Mouse (Mus musculus) left cerebral cortex, postnatal 14 days (tissue): ENCODE measurements around the gene Etnppl. TPM values are rescaled to one million over a fixed set of nuclear protein-coding genes. Genes with fewer than 3 reads are reported as not detected.

Experiments
- DNase-seq, 2 experiments: peaks; one replicate each; pipeline ENCODE4 v3.0.0; 2021 to 2022; ENCODE audit warnings: low spot score in 2 of 2, mixed read lengths in 1 of 2
- intact Hi-C: fragments of 180-260 bp; cut with DNase I; formaldehyde crosslinking; loops from one replicate; pipeline ENCODE4 v1.15.1; 2025
- long read RNA-seq, 2 experiments: library from polyadenylated mRNA; stranded (forward); transcript quantifications; one replicate each; pipeline ENCODE4 v2.0.0; 2021
- total RNA-seq, 2 experiments: library from RNA; stranded (reverse); gene quantifications; 2 replicates each; pipeline ENCODE4 v1.2.3; 2021

Etnppl gene
- total RNA-seq, result 1 to 10 TPM in 1 of 2 experiments, under 1 TPM in 1; 0.87 to 1.0 TPM
- long read RNA-seq, experiment 1, full-length matches to known transcripts, result 1 of 1 reads
- long read RNA-seq, experiment 1, partial matches to known transcripts, result 0 of 1 reads
- long read RNA-seq, experiment 1, other reads (novel, unspliced or antisense), result 0 of 1 reads
- long read RNA-seq, experiment 2, result 0 reads

- intact Hi-C loops, result no loop called here
- DNase-seq, result no peak
These were observed at the start of gene Etnppl for GRCm38 (mm10) chr3:130617439-130617898. Etnppl (plus strand) TSS chr3:130617448.

DNA sequence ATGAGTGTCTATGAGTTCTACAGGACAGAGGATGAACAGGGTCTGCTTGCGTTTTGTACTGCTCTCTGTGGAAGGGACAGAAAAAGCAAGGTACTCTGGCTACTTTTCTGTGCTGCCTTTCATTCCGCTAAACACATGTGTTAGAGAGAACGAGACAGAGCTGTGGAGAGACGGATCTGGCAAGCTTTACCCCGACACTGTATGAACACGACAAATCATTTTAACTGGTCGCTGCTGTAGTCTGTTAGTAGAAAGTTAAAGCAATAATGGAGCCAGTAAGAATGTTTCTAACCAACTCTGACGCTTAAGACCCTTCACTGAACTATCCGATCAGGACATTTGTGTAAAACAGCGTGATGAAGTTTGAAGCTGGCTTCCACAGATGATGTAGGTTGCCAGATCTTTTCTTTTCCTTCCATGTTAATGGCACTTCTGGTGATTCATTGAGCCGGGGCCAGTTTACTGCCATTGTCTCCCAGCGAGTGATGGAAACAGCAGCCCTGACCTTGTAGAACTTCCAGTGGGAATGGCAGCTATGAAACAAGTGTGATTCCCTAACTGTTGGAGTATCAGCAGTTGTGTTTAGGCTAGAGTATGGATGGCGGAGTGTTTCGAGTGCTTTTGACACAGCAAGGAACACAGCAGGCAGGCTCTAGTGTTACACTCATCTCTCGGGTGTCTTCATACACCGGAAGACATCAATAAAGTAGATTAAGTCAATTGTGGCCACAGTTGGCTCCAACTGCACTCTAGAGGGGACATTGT, 48.7 kb upstream of the Etnppl start:
- DNase-seq, result no peak
- intact Hi-C loops, result no loop called here

GRCm38 (mm10) chr3:130573243-130573642, 44.0 kb upstream of the Etnppl start:
- DNase-seq, result no peak
- intact Hi-C loops, result no loop called here

- DNase-seq, result peak; percentile 42 to 72
- intact Hi-C loops, result loop anchor here (1.0 to 2.0 kb wide), 2 partner anchors 394 to 479 kb away; no protein-coding TSS in a partner anchor
These were observed 42.6 kb upstream of the Etnppl start for GRCm38 (mm10) chr3:130574652-130575051.

DNA sequence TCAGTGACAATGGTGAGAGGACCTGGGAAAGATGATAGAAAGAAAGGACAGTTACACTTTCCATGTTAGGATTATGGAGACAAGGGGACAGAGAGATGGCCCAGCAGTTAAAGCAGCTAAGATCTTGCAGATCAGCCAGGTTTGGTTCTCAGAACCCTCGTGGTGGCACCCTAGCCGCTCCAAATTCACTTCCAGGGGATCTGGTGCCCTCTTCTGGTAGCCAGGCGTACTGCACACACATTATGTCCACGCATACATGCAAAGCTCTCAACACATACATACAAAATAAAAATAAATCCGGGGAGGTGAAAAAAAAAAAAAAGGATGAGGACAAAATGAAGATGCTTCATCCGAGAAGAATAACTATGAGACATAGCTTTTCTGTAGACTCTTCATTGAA, 40.6 kb upstream of the Etnppl start:
- DNase-seq, result peak; percentile 26 to 31

DNA sequence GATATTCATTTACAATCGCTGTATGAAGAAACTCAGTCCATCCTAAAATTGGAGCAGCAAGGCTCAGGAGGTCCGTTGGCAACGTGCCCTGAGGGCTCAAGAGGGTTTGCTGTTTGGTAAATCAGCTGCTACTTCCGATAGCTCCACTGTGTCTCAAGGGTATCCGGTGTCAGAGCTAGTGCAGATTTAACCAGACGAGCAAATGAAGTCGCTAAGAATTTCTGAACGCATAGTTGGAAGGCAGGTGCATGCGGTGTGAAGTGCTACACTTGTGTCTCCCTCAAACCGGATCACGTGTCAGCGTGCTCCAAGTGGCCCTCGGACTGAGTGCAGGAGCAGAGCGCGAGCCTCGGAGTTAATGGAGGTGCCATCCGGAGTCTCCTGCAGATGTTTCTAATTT, 37.7 kb upstream of the Etnppl start:
- DNase-seq, result no peak
- intact Hi-C loops, result no loop called here

More for the DNA sequence above, 40.6 kb upstream of the Etnppl start:
- intact Hi-C loops, result no loop called here

GRCm38 (mm10) chr3:130581577-130581976, 35.7 kb upstream of the Etnppl start:
- DNase-seq, result no peak
- intact Hi-C loops, result no loop called here

DNA sequence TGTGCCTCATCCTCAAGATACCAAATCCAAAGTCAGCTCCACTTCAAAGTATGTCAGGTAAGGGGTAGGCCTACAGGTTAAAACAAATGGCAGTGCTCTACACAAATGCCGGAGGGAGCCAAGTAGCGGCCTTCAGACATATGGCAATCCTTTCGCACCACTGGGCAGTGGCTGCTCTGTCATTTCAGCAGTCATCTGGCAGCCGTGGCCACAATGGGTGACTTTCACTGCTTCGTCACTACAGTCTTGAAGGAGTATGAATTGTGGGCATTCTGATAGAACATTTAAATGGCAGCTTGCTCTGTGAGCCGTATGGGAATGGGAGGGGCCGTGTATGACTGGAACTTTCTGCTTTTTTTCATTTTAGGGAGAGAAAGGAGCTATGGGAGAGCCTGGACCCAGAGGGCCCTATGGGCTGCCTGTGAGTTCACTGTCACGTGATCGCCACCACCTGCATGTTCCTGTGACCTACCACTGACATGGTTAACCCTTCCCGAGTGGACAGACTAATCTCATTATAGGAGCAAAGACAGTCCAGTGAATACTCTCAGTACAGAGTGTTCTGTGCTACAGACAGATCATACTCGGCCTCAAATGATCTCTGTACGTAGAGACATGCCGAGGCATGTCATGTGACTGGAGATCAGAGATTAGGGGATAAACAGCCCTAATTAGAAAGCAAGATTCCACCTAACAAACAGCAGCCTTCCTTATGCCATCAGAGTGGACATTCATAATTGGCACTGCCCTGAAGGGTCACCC, 34.2 kb upstream of the Etnppl start:
- no peak for DNase-seq
- intact Hi-C loops, result no loop called here

DNA sequence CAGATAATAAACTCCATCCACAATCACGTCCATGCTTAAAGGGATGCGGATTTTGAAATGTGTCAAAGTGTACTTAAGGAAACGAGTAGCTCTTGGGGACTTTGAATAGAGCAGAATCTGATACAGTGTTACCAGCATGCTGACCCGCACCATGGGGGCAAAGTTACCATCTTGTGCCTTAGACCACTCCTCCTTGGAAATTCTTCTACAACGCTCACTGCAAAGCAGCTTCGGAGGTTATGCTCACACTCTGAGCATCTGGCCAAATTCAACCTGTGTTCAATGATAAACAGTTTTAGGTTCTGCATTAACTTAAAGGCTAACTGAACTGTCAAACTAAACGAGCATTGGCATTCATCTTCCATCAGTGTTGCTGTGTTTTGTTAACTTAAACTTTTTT, 33.2 kb upstream of the Etnppl start:
- no peak for DNase-seq
- intact Hi-C loops, result no loop called here

DNA sequence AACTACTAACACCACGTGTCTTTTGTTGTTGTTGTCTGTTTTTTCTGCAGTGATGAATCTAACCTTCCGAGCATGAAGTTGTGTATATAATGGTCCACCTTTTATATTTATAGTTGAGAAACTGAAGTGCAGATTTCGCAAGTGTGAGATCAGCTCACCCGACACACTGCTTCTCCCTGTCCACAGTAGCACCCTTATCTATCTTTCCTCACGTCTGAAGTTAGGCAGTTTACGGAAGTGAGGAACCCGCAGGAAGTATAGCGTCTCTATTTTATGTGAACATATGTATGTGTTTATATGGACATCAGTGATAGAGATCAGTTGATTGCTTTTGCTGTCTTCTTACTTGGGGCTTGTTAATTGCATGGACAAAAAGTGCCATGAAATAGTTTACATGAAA, 22.2 kb upstream of the Etnppl start:
- intact Hi-C loops, result no loop called here
- no peak for DNase-seq

- intact Hi-C loops, result no loop called here
- DNase-seq, result no peak
These were observed 15.8 kb upstream of the Etnppl start for GRCm38 (mm10) chr3:130601491-130601890.

GRCm38 (mm10) chr3:130607924-130608323, 9.3 kb upstream of the Etnppl start:
- DNase-seq, result peak; percentile 23 to 37
- intact Hi-C loops, result loop anchor here (5.0 kb wide), 1 partner anchor 84 kb away; no protein-coding TSS in a partner anchor

GRCm38 (mm10) chr3:130614444-130614843, 2.8 kb upstream of the Etnppl start:
- intact Hi-C loops, result no loop called here
- DNase-seq, result no peak

GRCm38 (mm10) chr3:130615625-130616024, 1.6 kb upstream of the Etnppl start:
- intact Hi-C loops, result no loop called here

DNA sequence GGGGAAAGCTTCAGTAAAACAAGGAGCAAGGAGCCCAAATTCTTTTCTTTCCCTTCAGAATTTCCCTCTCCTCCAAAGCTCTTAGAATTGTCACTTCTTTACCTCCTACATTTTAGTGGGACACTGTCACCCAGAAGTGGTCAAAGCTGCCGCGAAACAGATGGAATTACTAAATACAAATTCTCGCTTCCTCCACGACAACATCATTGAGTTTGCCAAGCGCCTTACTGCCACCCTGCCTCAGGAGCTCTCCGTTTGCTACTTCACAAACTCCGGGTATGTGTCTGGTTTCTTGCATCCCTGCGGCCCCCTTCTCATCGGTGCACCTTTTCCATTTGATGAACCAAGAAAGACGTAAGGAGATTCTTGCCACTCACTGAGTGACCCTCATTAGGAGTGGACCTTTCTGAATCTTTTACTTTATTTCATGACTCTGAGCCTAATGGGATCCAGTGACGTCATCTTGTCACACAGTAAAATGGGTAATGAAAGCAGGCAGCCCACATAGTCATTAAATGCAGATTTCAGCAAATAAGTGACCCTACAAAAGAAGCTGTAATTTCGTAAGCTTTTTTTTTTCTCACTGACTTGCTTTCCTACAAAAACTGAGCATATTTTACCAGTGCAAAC, 3.4 kb downstream of the Etnppl start:
- peak in 1 of 2 experiments; percentile 25 for DNase-seq
- intact Hi-C loops, result no loop called here

More at GRCm38 (mm10) chr3:130615625-130616024, 1.6 kb upstream of the Etnppl start:
- DNase-seq, result no peak

GRCm38 (mm10) chr3:130628358-130628757, 11.1 kb downstream of the Etnppl start:
- intact Hi-C loops, result no loop called here
- no peak for DNase-seq

DNA sequence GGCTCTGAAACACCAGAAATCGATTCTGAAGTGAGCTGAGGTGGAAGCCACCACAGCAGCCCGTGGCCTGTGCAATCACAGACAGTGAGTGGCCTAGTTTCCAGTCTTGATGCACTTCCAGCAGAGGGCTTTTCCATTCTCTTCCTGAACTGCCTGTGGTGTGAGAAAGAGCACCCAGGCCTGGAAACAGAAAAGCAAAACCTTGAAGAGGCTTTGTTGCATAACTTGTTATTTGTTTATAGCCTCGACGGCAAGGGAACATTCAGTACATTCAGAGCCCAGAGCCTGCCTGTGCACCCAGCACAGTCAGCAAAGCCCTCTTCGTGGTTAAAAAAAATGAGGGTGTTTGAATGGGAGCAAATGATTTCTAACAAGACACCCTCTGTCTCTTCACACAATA, 16.6 kb downstream of the Etnppl start:
- intact Hi-C loops, result no loop called here

DNA sequence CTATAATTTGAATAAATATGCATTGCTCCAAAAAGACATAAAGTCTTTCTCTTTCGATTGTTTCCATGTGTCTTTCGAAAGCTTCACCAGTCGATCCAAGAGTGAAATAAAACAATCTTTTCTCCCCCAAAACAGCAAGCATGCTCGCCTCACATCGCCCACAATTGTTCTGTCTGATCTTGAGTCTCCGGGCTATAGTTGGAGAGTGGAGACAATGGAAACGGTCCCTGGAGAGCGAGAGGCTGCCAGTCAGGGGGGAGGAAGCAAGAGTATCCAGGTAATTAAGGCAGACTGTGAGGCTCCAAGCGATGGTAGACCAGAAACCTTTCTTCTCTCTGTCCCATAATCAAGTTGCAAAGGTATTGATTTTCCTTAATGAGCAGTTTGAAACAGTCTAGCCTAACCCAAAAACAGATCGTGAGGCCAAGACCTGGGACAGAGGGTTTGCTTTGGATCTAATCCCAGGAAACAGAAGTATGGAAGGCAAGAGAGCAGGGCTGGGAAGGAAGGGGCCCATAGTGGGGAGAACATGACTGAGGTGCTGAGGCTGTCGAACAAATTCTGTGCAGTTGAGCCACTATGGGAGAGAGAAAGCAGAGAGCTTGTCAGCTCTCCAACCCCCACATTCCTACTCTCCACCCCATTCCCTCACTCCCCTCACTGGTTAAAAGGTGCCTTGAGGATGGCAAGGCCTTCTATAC, 29.0 kb downstream of the Etnppl start:
- intact Hi-C loops, result no loop called here
- no peak for DNase-seq

More for the DNA sequence above, 16.6 kb downstream of the Etnppl start:
- peak; percentile 9 to 46 for DNase-seq

DNA sequence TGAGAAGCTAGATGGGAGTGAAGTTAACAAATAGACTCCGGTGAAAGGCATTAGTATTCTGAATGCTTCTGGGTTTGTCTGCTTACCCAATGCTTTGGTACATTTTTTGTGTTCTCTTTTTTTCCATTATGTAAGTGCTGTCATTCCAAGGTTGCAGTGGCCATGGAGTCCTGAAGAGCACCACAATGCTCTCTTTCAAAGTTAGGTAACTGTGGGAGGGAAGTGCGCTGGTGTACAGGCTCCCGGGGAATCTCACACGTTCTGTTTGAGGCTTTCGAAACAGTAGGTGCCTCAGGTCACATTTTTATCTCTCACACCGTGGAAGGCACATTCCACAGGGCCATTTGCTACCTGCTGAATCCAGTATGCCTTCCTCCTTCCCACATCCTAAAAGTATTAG, 32.3 kb downstream of the Etnppl start:
- DNase-seq, result peak in 1 of 2 experiments; percentile 23
- intact Hi-C loops, result no loop called here
